Mouse (Mus musculus) ES-Bruce4 (cell line): ENCODE data around the gene Lpin2. TPM values are rescaled to one million over a fixed set of nuclear protein-coding genes. Genes with fewer than 3 reads are reported as not detected.

Experiments used
- H3K27ac ChIP-seq: 2 replicates; pipeline ENCODE4 v1.5.1; 2012; ENCODE audit warnings: low read length, inconsistent platforms; ENCODE audit not compliant: insufficient read depth
- H3K27me3 ChIP-seq: 2 replicates; pipeline ENCODE4 v1.6.1; 2012; ENCODE audit warnings: mild to moderate bottlenecking, low read length, inconsistent platforms; ENCODE audit not compliant: control insufficient read depth, poor library complexity, insufficient read depth, severe bottlenecking
- H3K36me3 ChIP-seq: 2 replicates; pipeline ENCODE4 v1.6.1; 2012; ENCODE audit warnings: inconsistent platforms, mild to moderate bottlenecking, low read length, moderate library complexity; ENCODE audit not compliant: control insufficient read depth, poor library complexity, insufficient read depth, severe bottlenecking
- H3K4me1 ChIP-seq: one replicate; pipeline ENCODE4 v1.8.1; 2011; ENCODE audit warnings: low read length; ENCODE audit not compliant: control insufficient read depth, insufficient read depth
- H3K4me3 ChIP-seq: 2 replicates; pipeline ENCODE4 v1.5.1; 2011; ENCODE audit warnings: low read depth, mild to moderate bottlenecking, low read length
- H3K9ac ChIP-seq: 2 replicates; pipeline ENCODE4 v1.6.1; 2012; ENCODE audit warnings: low read depth, mild to moderate bottlenecking, inconsistent platforms; ENCODE audit not compliant: poor library complexity, severe bottlenecking
- H3K9me3 ChIP-seq: replicated peaks from 2 replicates; pipeline ENCODE4 v1.6.1; 2012; ENCODE audit warnings: mild to moderate bottlenecking, low read length, inconsistent platforms; ENCODE audit not compliant: control insufficient read depth, poor library complexity, insufficient read depth, severe bottlenecking
- CTCF ChIP-seq: IDR thresholded peaks from one replicate; pipeline ENCODE4 v1.8.1; 2011; ENCODE audit warnings: low read depth, low read length
- EP300 ChIP-seq: IDR thresholded peaks from 2 replicates; pipeline ENCODE4 v1.6.1; 2011; ENCODE audit warnings: low read depth, low read length; ENCODE audit not compliant: insufficient read depth
- POLR2A ChIP-seq: IDR thresholded peaks from one replicate; pipeline ENCODE4 v1.8.1; 2011; ENCODE audit warnings: low read length; ENCODE audit not compliant: insufficient read depth
- polyA plus RNA-seq: library from polyadenylated mRNA; stranded (reverse); fragments of >200 nt; gene quantifications from 2 replicates; pipeline ENCODE4 v1.2.4, GENCODE M21; 2011; ENCODE audit warnings: low read depth; ENCODE audit not compliant: missing spikeins, insufficient read depth, insufficient read length

The Lpin2 gene
- polyA plus RNA-seq, 1 experiment: 19.2 TPM

- no peaks in the 10 kb centered on the region for H3K9me3 ChIP-seq
- H3K27ac ChIP-seq: no peak overlapping the region
- H3K27me3 ChIP-seq: no peaks in the 10 kb centered on the region
- no peaks in the 10 kb centered on the region for H3K4me1 ChIP-seq
- no peak for TF ChIP-seq CTCF
- TF ChIP-seq EP300: no peak
- TF ChIP-seq POLR2A: no peak
- no peaks in the 10 kb centered on the region for H3K36me3 ChIP-seq
- no peak overlapping the region for H3K9ac ChIP-seq
- H3K4me3 ChIP-seq: no peak overlapping the region
Observed at GRCm38 (mm10) chr17:71203998-71204808, 21.8 kb downstream of the Lpin2 start.

GRCm38 (mm10) chr17:71204809-71205091 lies 22.4 kb downstream of the Lpin2 start:
- Histone ChIP-seq H3K4me3 (no peak overlapping the region), H3K9ac (no peak overlapping the region), H3K27ac (no peak overlapping the region), H3K27me3 (no peaks in the 10 kb centered on the region), H3K4me1 (no peaks in the 10 kb centered on the region), H3K9me3 (no peaks in the 10 kb centered on the region), H3K36me3 (no peaks in the 10 kb centered on the region)
- TF ChIP-seq EP300 (no peak), POLR2A (no peak), CTCF (no peak)

- TF ChIP-seq CTCF (no peak), EP300 (no peak), POLR2A (no peak)
- no peaks in the 10 kb centered on the region for H3K9me3 ChIP-seq
- no peak overlapping the region for H3K9ac ChIP-seq
- no peaks in the 10 kb centered on the region for H3K27me3 ChIP-seq
- H3K4me3 ChIP-seq: no peak overlapping the region
- no peaks in the 10 kb centered on the region for H3K36me3 ChIP-seq
- H3K4me1 ChIP-seq: no peaks in the 10 kb centered on the region
- H3K27ac ChIP-seq: no peak overlapping the region
Observed at GRCm38 (mm10) chr17:71206136-71206893, 24.0 kb downstream of the Lpin2 start.

- TF ChIP-seq EP300 (no peak), POLR2A (no peak), CTCF (no peak)
- H3K9me3 ChIP-seq: no peaks in the 10 kb centered on the region
- H3K4me3 ChIP-seq: no peak overlapping the region
- H3K9ac ChIP-seq: no peak overlapping the region
- no peaks in the 10 kb centered on the region for H3K36me3 ChIP-seq
- H3K4me1 ChIP-seq: no peaks in the 10 kb centered on the region
- no peaks in the 10 kb centered on the region for H3K27me3 ChIP-seq
- H3K27ac ChIP-seq: no peak overlapping the region
Observed at GRCm38 (mm10) chr17:71207268-71207667, 24.9 kb downstream of the Lpin2 start.

- no peaks in the 10 kb centered on the region for H3K36me3 ChIP-seq
- no peaks in the 10 kb centered on the region for H3K27me3 ChIP-seq
- H3K4me1 ChIP-seq: no peaks in the 10 kb centered on the region
- H3K27ac ChIP-seq: no peak overlapping the region
- no peak overlapping the region for H3K9ac ChIP-seq
- TF ChIP-seq EP300: no peak
- TF ChIP-seq CTCF: no peak
- no peak for TF ChIP-seq POLR2A
- H3K9me3 ChIP-seq: no peaks in the 10 kb centered on the region
- no peak overlapping the region for H3K4me3 ChIP-seq
Observed at GRCm38 (mm10) chr17:71208376-71208775, 26.0 kb downstream of the Lpin2 start.

GRCm38 (mm10) chr17:71208921-71209320 lies 26.6 kb downstream of the Lpin2 start:
- Histone ChIP-seq H3K4me1 (no peaks in the 10 kb centered on the region), H3K36me3 (no peaks in the 10 kb centered on the region), H3K9ac (no peak overlapping the region), H3K9me3 (no peaks in the 10 kb centered on the region), H3K27ac (no peak overlapping the region), H3K27me3 (no peaks in the 10 kb centered on the region), H3K4me3 (no peak overlapping the region)
- TF ChIP-seq CTCF (no peak), EP300 (no peak), POLR2A (no peak)
